In genomic region chr4:24631177-24631911, GRCm38 (mm10) we compare ENCODE assay signal across 13 mouse cellular contexts.
DNase-seq lines count a peak whose midpoint lies in the region; ATAC-seq and TF ChIP-seq lines count a peak whose summit lies in the region.
"Had no signal": no experiment of that assay in that cellular context is flagged by ENCODE, and none has a peak within 500 bp of the region (broad histone marks: within the 10 kb centered on the region; RNA-seq: fewer than 3 reads in every experiment).

No protein-coding gene starts in this region.

- H3K4me1 ChIP-seq in hindbrain, embryonic 10.5 days (replicated peaks), result peaks cover 4% of the 10 kb centered on the region
- H3K4me1 ChIP-seq in midbrain, embryonic 16.5 days (ENCODE audit: control insufficient read depth, insufficient read depth, low read length), result peaks cover 10% of the 10 kb centered on the region
- peaks cover 17% of the 10 kb centered on the region for H3K4me1 ChIP-seq in heart, embryonic 12.5 days (replicated peaks)
- H3K4me1 ChIP-seq: liver, embryonic 12.5 days; megakaryocyte, embryonic 14.5 days had no signal

- H3K27me3 ChIP-seq in hindbrain, embryonic 10.5 days (ENCODE audit: insufficient read depth, poor library complexity, severe bottlenecking), result no peaks in the 10 kb centered on the region
- H3K27me3 ChIP-seq in midbrain, embryonic 16.5 days (ENCODE audit: control insufficient read depth, insufficient read depth, low read depth, low read length), result no peaks in the 10 kb centered on the region
- no peaks in the 10 kb centered on the region for H3K27me3 ChIP-seq in heart, embryonic 12.5 days (replicated peaks)
- H3K27me3 ChIP-seq: embryonic facial prominence, embryonic 12.5 days; liver, embryonic 12.5 days; megakaryocyte, embryonic 14.5 days had no signal

- DNase-seq in left cerebral cortex, postnatal 4 days, result peak; percentile 58
- no peak for DNase-seq in left cerebral cortex, adult 2 months (ENCODE audit: extremely low spot score in 1 of 2, low spot score in 2 of 2)
- DNase-seq in cerebellum, adult 8-10 months, result peak; percentile 43
- peak; percentile 5 for DNase-seq in hindbrain, embryonic 10.5 days (ENCODE audit: low spot score)
- DNase-seq in natural killer cell, adult 2 months (ENCODE audit: low spot score in 2 of 2), result no peak
- no peak for DNase-seq in urinary bladder, postnatal 25 days (ENCODE audit: low spot score)
- DNase-seq: gastrocnemius, postnatal 10 days had no signal

- H3K4me3 ChIP-seq in left cerebral cortex, adult 2 months, result no peak overlapping the region
- H3K4me3 ChIP-seq in hindbrain, embryonic 10.5 days, result no peak overlapping the region
- H3K4me3 ChIP-seq in midbrain, embryonic 16.5 days (ENCODE audit: low read depth, low read length), result no peak overlapping the region
- no peak overlapping the region for H3K4me3 ChIP-seq in heart, embryonic 12.5 days
- H3K4me3 ChIP-seq: embryonic facial prominence, embryonic 12.5 days; liver, embryonic 12.5 days; megakaryocyte, embryonic 14.5 days had no signal

- peak; percentile 66 for ATAC-seq in midbrain, embryonic 16.5 days
- no peak for ATAC-seq in heart, embryonic 12.5 days (ENCODE audit: insufficient number of reproducible peaks, low FRiP score)
- ATAC-seq: CD4-positive, CD25-positive, alpha-beta regulatory T cell, adult 4 months; liver, embryonic 12.5 days had no signal

- peak overlapping the region; percentile 30; the same call in 1 of the 2 replicates for H3K9ac ChIP-seq in midbrain, embryonic 16.5 days (ENCODE audit: low read depth, low read length)
- H3K9ac ChIP-seq in heart, embryonic 12.5 days, result no peak overlapping the region
- H3K9ac ChIP-seq: embryonic facial prominence, embryonic 12.5 days; liver, embryonic 12.5 days had no signal

- no peaks in the 10 kb centered on the region for H3K36me3 ChIP-seq in hindbrain, embryonic 10.5 days
- no peaks in the 10 kb centered on the region for H3K36me3 ChIP-seq in midbrain, embryonic 16.5 days (ENCODE audit: control insufficient read depth, insufficient read depth, low read length)
- H3K36me3 ChIP-seq in heart, embryonic 12.5 days, result no peaks in the 10 kb centered on the region
- H3K36me3 ChIP-seq: embryonic facial prominence, embryonic 12.5 days; liver, embryonic 12.5 days had no signal

- WGBS in hindbrain, embryonic 10.5 days, result 75% methylated on average over 9 of the region's 9 CpGs
- 37% methylated on average over 9 of the region's 9 CpGs for WGBS in midbrain, embryonic 16.5 days
- WGBS in heart, embryonic 12.5 days, result 69% methylated on average over 9 of the region's 9 CpGs

- 0 out of 2 replicates have a peak overlapping the region, but pooled peaks have one; percentile 11 for H3K4me2 ChIP-seq in midbrain, embryonic 16.5 days (ENCODE audit: low read length)
- H3K4me2 ChIP-seq in heart, embryonic 12.5 days, result no peak overlapping the region
- H3K4me2 ChIP-seq: embryonic facial prominence, embryonic 12.5 days; liver, embryonic 12.5 days had no signal

- TF ChIP-seq CTCF in left cerebral cortex, adult 2 months (IDR thresholded peaks at IDR 0.05), result no peak

- intact Hi-C loops in left cerebral cortex, postnatal 4 days (cut with DNase I), result no loop called here
- intact Hi-C loops in left cerebral cortex, adult 2 months (cut with DNase I), result no loop called here

- no peak overlapping the region for H3K27ac ChIP-seq in left cerebral cortex, adult 2 months
- peak overlapping the region; percentile 16; the same call in 1 of the 2 replicates for H3K27ac ChIP-seq in hindbrain, embryonic 10.5 days
- peak overlapping the region; percentile 71 for H3K27ac ChIP-seq in midbrain, embryonic 16.5 days (ENCODE audit: low read length)
- no peak overlapping the region for H3K27ac ChIP-seq in heart, embryonic 12.5 days (ENCODE audit: poor library complexity, severe bottlenecking)
- H3K27ac ChIP-seq: embryonic facial prominence, embryonic 12.5 days; liver, embryonic 12.5 days had no signal

- H3K9me3 ChIP-seq in hindbrain, embryonic 10.5 days, result no peaks in the 10 kb centered on the region
- no peaks in the 10 kb centered on the region for H3K9me3 ChIP-seq in midbrain, embryonic 16.5 days (replicated peaks; ENCODE audit: control insufficient read depth, low read length, poor library complexity, severe bottlenecking)
- no peaks in the 10 kb centered on the region for H3K9me3 ChIP-seq in heart, embryonic 12.5 days (replicated peaks)
- H3K9me3 ChIP-seq: embryonic facial prominence, embryonic 12.5 days; liver, embryonic 12.5 days; megakaryocyte, embryonic 14.5 days had no signal

Comparison
In these comparisons a context has a peak if more than half of its experiments do, and no peak if none do; other contexts are left out.
1. DNase-seq: peak in left cerebral cortex, postnatal 4 days (single experiment), cerebellum, adult 8-10 months (single experiment) and hindbrain, embryonic 10.5 days (single experiment); none in left cerebral cortex, adult 2 months (0 of 2), natural killer cell, adult 2 months (0 of 2) and urinary bladder, postnatal 25 days (single experiment).
2. H3K27ac ChIP-seq: peak in hindbrain, embryonic 10.5 days (single experiment) and midbrain, embryonic 16.5 days (single experiment); none in left cerebral cortex, adult 2 months (single experiment) and heart, embryonic 12.5 days (single experiment).